Mouse (Mus musculus) thymus, adult 18-20 months (tissue): ENCODE measurements around the gene Btbd6.

Experiments
- DNase-seq, 2 experiments: peaks; one replicate each; pipeline ENCODE4 v3.0.0; 2022; ENCODE audit warnings: mixed read lengths in 2 of 2

Btbd6 gene

GRCm38 (mm10) chr12:112976371-112977073 lies at the start of gene Btbd6:
TSS of gene Btbd6 (plus strand) at chr12:112976482.
- peak; percentile 83 to 87 for DNase-seq

GRCm38 (mm10) chr12:112927265-112927664 lies 49.0 kb upstream of the Btbd6 start:
- DNase-seq, result no peak

GRCm38 (mm10) chr12:112928401-112929241 lies 47.7 kb upstream of the Btbd6 start:
- no peak for DNase-seq

DNA sequence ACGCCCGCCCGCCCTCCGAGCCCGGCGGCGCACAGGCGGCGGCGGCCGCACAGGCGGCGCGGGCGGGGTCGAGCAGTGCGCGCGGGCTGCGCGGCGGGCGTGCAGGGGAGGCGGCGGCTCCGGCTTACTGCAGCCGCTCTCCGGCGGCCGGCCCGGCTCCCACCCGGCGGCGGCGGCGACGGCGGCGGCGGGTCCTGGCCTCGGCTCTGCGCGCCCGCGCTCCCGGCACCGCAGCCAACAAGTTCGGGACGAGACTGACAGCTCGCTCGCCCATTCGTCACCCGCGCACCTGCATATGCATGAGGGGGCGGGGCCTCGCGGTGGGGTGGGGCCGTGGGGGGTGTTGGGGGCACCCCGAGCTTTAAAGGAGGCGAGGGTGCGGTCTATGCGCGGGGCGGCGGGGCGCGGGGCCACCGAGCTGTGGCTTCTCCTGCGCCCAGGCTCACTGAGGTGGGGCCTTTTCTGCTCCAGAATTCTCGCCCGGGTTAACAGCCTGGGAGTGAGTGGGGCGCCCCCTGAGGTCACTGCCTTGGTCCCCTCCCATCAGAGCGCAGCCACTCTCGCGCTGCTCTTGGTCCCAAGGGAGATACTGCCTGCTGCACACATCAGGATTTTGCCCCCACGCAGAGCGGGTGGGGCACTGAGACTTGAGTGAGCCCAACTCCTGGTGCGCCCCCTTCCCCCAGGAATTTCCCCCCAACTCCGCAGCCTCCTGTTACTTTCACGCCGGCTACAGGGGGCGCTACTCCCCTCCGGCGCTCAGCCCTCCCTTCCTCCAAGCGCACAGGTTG lies 46.5 kb upstream of the Btbd6 start, which contains the start of gene Jag2:
Gene Jag2 (minus strand): TSS at position 215 of the 791 bp plus-strand sequence.
- peak in 1 of 2 experiments; percentile 30 for DNase-seq

GRCm38 (mm10) chr12:112932647-112933046 lies 43.6 kb upstream of the Btbd6 start:
- DNase-seq, result no peak

- no peak for DNase-seq
These were observed 38.4 kb upstream of the Btbd6 start for GRCm38 (mm10) chr12:112937906-112938305.

DNA sequence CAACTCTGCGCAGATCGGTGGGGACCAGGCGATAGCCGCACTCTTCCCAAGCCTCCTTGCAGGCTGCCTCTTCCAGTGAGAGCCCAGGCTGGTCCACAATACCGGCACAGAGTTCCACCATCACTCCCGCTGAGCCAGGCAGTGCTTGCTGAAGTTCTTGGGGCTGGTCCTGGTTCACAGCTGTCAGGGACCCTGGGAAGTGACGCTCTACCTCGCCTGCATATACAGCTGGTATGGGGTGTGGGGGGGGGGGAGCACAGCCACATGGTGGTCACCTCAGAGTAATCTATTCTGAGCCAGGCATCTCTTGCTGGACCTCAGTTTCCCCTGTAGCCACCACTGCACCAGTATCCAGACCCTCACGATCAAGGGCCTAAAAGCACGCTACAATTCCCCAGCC lies 37.9 kb upstream of the Btbd6 start:
- DNase-seq, result no peak

DNA sequence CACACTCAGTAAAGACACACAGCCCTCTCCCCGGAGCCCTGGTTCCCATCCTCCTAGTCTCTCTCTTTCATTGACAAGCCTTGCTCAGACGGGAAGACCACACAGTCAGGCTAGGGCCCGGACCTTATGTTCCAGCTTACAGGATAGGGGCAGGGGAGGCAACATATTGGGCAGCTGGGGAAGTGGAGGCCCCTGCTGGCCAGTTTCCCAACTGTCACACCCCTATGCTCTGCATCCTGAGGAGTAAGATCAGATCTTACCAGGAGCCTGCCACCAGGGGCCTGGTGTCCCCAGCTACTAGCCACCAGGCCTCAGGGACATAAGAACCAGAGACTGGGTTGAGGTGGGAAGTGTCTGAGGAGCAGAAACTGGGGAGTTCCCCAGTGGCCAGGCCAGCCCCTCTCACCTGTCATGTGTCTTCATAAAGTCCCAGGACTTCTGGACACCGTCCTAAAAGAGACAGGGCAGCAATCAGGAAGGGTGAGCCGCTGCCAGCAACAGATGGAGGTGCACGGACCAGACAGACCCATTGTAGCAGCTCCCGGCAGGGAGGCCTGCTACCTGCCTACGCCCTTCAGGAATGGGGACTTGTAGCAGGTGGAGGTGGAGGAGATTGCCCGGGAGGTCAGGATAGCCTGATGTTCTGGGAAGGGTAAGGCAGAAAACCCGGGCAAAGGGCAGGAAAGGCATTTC lies 37.3 kb upstream of the Btbd6 start:
- DNase-seq, result no peak

GRCm38 (mm10) chr12:112940238-112940637 lies 36.0 kb upstream of the Btbd6 start:
- no peak for DNase-seq

DNA sequence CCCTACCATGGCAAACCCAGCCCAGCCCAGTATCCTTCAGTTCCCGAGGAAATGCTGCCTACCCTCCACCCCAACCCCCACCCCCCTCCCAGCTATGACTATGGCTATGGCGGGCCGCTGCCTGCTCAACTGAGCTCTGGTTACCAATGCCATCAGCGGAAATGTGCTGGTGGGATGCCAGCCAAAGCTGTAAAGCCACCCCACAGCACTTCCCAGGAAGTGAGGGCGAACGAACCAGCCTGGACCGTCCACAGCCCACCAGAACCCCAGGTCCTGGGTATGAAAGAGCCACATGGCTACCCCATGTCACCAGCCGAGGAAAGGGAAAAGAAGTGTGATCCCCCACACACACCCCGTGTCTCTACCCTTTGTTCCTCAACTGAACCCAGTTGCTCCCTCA lies 35.6 kb upstream of the Btbd6 start:
- no peak for DNase-seq

DNA sequence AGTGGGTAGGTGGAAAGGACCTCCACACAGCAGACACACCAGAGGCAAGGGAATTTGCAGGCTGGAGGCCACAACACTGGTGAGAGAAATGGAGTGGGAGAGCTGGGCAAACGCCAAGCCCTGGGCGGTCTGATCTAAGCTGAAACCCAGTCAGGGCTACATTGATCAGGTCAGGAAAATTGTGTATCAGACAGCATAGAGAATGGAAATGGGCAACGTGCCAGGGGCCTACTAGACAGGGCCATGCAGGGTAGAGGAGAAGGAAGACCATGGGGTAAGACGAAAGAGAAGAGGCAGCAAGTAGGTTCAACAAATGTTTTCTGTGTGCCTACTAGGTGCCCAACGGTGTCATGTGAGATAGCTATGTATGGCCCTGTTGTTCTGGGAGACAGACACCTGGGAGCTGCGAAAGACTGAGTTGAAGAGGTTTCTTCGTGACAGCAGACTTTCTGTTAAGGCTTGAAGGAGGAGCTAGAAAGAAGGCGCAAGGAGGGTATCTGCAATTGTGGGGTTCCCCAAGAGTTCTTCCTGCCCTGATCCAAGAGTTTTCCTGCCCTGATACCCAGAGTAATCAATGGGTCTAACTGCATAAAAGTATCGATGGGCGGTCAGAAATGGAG lies 35.0 kb upstream of the Btbd6 start:
- no peak for DNase-seq

GRCm38 (mm10) chr12:112941776-112942713 lies 34.2 kb upstream of the Btbd6 start, which contains the start of gene Nudt14:
TSS of gene Nudt14 (minus strand) at chr12:112942124.
- DNase-seq, result peak; percentile 61 to 71

DNA sequence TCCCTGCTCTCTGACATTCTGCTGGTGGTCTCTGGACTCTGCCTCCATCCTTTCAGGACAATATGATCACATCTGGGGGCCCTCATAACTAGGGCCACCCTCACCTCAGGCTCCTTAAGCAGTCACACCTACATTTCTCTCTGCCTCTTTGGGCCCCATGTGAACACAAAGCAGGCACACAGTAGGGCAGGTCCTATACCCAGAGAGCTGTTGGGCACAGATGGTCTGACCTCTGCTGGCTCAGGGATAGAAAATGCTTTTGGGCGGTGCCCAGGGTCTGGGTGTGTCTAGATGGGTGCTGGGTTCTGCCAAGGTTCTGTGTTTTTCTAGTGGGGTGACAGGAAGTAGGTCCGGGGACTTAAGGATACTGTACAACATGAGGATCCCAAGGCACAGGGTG lies 32.6 kb upstream of the Btbd6 start:
- DNase-seq, result no peak

GRCm38 (mm10) chr12:112947307-112947706 lies 29.0 kb upstream of the Btbd6 start:
- no peak for DNase-seq

GRCm38 (mm10) chr12:112950040-112950760 lies 26.1 kb upstream of the Btbd6 start:
- peak; percentile 68 for DNase-seq

DNA sequence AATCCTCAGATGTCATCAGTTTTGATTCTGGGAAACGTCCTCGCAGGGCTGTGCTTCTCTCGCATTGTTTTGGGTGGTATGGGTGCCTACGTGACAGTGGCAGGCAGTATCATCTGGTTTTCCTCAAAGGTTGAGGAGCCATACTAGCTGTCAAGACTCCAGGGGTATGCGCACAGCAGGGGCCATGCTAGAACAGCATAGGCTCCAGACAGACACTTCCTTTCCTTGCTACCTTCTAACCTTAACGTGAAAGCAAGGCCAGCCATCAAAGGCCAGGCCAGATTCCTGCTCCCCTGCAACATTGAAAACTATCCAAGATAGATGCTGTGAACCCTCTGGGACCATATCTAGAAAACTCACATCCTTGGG lies 25.5 kb upstream of the Btbd6 start:
- DNase-seq, result no peak

- no peak for DNase-seq
These were observed 25.0 kb upstream of the Btbd6 start for GRCm38 (mm10) chr12:112951150-112951842.

DNA sequence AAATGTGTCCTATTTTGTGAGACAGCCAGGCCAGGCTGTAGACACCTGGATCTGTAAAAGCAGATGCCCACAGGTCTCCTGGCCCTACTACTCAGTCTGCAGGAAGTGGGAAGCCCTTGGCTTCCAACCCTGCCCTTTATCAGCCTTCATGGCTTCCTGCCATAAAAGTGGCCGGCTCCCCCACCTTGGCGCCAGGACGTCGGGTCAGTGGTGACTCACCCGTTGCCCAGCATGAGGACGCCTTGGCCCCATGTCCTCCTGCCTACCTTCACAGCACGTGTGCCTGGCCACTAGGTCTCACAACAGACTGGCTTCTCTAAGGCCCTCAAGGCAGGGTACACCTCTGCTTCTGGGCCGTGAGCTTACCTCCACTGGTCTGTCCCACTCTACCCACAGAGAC lies 23.8 kb upstream of the Btbd6 start:
- no peak for DNase-seq

DNA sequence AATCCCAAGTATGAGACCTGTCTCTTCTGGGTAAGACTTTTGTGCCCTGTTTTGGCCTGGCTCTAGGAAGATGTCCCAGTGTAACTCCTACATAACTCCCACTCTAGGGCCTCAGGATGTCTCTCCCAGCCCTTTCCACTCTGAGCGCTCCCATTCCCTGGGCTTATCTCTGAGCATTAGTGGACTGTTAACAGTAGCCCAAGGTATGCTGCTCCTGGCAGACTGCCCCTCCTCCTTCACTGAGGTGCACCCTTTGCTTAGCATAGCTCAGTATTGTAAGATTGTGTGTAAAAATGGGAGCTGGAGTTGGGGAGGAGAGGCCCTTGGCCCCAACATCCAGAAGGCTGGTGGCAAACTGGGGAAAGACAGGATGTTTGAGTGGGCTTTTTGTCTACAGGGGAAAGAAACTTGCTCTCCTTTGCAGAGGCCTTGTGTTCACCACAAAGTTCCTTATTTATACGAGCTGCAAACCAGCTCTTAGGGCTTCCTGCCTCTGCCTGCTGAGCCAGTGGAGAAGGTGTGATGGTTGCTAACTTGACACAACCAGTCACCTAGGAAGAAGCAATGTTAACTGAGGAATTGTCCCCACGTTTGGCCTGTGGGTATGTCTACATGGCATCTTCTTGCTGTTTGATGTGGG lies 23.2 kb upstream of the Btbd6 start:
- DNase-seq, result no peak
